Mouse (Mus musculus): ENCODE results near the gene Cldn14. TPM values are rescaled to one million over a fixed set of nuclear protein-coding genes. Genes with fewer than 3 reads are reported as not detected.
"Not testable (repeated sequence)": the region's sequence is repeated elsewhere in the genome, so short reads cannot be mapped to it uniquely, and the experiment has no call there.

Cldn14 gene
- polyA plus RNA-seq, 1 experiment from 2014 or later: not detected

DNA sequence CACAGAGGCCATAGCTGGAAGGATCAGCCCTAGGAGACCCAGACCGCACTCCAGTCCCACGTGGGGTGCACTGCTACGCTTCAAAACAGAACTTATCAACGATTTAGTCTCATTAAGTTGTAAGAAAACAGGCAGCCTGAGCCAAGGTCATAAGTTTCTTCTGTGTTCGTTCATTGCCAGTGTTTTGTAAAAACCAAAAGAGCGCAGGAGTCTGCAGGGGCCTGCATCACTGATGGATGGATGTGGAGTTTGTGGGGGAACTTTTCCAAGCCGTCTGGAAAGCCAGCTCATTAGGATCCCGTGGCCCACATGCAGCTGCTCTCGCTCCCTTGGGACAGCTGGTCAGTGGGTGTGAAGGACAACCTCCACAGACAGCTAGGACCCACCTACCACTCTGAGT is 25.1 kb downstream of the Cldn14 start:
- Histone ChIP-seq H3K36me3 (ENCODE audit: control insufficient read depth, insufficient read depth) (no peaks in the 10 kb centered on the region), H3K4me3 (ENCODE audit: low read length) (no peak overlapping the region), H3K27ac (ENCODE audit: low read length) (no peak overlapping the region), H3K9ac (ENCODE audit: low read length) (no peak overlapping the region), H3K9me3 (replicated peaks; ENCODE audit: control insufficient read depth, low read length) (peaks cover 3% of the 10 kb centered on the region; the same call in 1 of the 2 replicates), H3K4me2 (ENCODE audit: low read depth, low read length) (no peak overlapping the region), H3K4me1 (ENCODE audit: control insufficient read depth, insufficient read depth, low read length) (no peaks in the 10 kb centered on the region), H3K27me3 (ENCODE audit: control insufficient read depth, insufficient read depth, low read length) (no peaks in the 10 kb centered on the region)
- 66% methylated on average over 9 of the region's 9 CpGs for WGBS
- ATAC-seq (replicated peaks; ENCODE audit: extremely low read depth, insufficient read depth, low FRiP score): no peak

DNA sequence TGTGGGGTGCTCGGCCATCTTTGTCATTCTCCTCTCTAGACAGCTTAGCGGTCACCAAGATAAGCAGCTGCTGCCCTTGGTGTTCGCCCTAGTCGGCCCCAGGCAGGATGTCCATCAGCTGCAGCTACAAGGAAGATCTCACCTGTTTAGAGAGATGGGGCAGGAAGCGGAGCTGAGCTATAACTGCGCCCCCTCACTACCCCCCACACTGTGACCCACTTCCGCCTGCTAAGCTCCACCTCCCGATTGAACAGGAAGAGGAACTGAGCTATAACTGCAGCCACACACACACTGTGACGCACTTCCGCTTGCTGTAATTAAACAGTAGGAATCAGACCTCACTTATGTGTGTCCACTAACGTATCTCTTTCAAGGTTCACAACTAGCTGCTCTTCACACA is 26.3 kb downstream of the Cldn14 start:
- Histone ChIP-seq H3K27ac (ENCODE audit: low read length) (no peak overlapping the region), H3K9me3 (replicated peaks; ENCODE audit: control insufficient read depth, low read length) (peaks cover 3% of the 10 kb centered on the region), H3K36me3 (ENCODE audit: control insufficient read depth, insufficient read depth) (no peaks in the 10 kb centered on the region), H3K27me3 (ENCODE audit: control insufficient read depth, insufficient read depth, low read length) (no peaks in the 10 kb centered on the region), H3K4me1 (ENCODE audit: control insufficient read depth, insufficient read depth, low read length) (no peaks in the 10 kb centered on the region), H3K9ac (ENCODE audit: low read length) (no peak overlapping the region), H3K4me2 (ENCODE audit: low read depth, low read length) (no peak overlapping the region), H3K4me3 (ENCODE audit: low read length) (no peak overlapping the region)
- WGBS: 70% methylated on average over 11 of the region's 11 CpGs
- no peak for ATAC-seq (replicated peaks; ENCODE audit: extremely low read depth, insufficient read depth, low FRiP score)

DNA sequence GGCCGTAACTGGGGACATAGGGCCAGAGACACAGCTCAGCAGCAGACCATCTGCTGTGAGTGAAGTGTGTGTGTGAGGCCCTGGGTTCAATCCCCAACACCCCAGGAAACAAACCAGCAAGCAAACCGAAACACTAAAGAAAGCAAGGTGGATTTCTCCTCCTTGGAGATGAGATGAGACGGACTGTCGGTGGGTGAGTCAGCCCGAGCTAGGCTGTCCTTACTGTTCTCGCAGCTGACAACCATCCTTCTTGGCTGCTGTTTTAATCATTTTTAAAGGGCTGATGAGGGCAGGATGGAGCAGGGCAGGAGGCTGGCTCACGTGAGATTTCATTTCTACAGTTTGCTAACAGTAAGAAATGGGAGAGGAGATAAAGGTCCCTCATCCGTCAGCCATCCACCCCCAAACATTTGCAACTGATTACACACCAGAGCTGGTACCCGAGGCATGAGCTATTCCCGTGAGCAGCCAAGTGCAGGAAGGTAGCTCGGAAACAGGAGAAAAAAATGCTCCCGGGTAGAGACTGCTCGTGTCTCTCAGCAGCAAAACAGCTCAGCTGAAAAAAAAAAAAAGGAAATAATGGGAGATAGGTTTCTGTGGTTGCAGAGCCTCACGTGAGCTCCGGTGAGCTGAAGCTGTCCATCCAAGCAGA is 27.3 kb downstream of the Cldn14 start:
- Histone ChIP-seq H3K4me3 (ENCODE audit: low read length) (no peak overlapping the region), H3K27me3 (ENCODE audit: control insufficient read depth, insufficient read depth, low read length) (no peaks in the 10 kb centered on the region), H3K9ac (ENCODE audit: low read length) (no peak overlapping the region), H3K36me3 (ENCODE audit: control insufficient read depth, insufficient read depth) (no peaks in the 10 kb centered on the region), H3K9me3 (replicated peaks; ENCODE audit: control insufficient read depth, low read length) (peaks cover 4% of the 10 kb centered on the region), H3K27ac (ENCODE audit: low read length) (no peak overlapping the region), H3K4me2 (ENCODE audit: low read depth, low read length) (no peak overlapping the region), H3K4me1 (ENCODE audit: control insufficient read depth, insufficient read depth, low read length) (no peaks in the 10 kb centered on the region)
- 55% methylated on average over 15 of the region's 15 CpGs for WGBS
- no peak for ATAC-seq (replicated peaks; ENCODE audit: extremely low read depth, insufficient read depth, low FRiP score)

DNA sequence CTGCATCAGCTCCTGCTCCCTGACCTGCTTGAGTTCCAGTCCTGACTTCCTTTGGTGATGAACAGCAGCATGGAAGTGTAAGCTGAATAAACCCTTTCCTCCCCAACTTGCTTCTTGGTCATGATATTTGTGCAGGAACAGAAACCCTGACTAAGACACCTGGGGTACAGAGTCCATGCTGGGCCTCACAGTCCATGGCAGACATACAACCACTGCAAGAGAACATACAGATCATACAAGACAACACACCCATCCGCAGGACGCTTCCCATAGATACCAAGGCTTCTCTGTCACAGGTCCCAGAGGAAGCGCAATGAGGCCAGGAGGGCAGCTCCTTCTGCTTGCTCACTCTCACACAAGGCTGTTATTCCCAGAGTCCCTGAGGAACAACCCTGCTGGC is 28.3 kb downstream of the Cldn14 start:
- not testable (repeated sequence) for H3K4me1 ChIP-seq (ENCODE audit: control insufficient read depth, insufficient read depth, low read length); H3K4me2 ChIP-seq (ENCODE audit: low read depth, low read length); H3K27ac ChIP-seq (ENCODE audit: low read length); ATAC-seq (replicated peaks; ENCODE audit: extremely low read depth, insufficient read depth, low FRiP score); H3K4me3 ChIP-seq (ENCODE audit: low read length); H3K9ac ChIP-seq (ENCODE audit: low read length); H3K9me3 ChIP-seq (replicated peaks; ENCODE audit: control insufficient read depth, low read length); H3K36me3 ChIP-seq (ENCODE audit: control insufficient read depth, insufficient read depth); H3K27me3 ChIP-seq (ENCODE audit: control insufficient read depth, insufficient read depth, low read length)
- 93% methylated on average over 3 of the region's 3 CpGs for WGBS

DNA sequence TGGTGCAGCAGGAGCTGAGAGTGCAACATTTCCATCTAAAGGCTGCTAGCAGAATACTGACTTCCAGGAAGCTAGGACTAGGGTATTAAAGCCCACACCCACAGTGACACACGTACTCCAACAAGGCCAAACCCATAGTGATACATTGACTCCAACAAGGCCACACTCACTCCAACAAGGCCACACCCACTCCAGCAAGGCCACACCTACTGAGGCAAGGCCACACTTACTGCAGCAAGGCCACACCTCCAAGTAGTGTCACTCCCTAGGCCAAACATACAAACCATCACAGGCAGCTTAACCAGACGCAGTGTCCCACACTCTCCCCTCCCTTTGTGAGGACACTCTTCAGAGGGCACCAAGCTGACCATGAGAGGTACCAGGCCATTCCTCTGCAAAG is 29.3 kb downstream of the Cldn14 start:
- no peak overlapping the region for H3K27ac ChIP-seq (ENCODE audit: low read length)
- ATAC-seq (replicated peaks; ENCODE audit: extremely low read depth, insufficient read depth, low FRiP score): no peak
- H3K4me3 ChIP-seq (ENCODE audit: low read length): no peak overlapping the region
- no peaks in the 10 kb centered on the region for H3K27me3 ChIP-seq (ENCODE audit: control insufficient read depth, insufficient read depth, low read length)
- H3K36me3 ChIP-seq (ENCODE audit: control insufficient read depth, insufficient read depth): no peaks in the 10 kb centered on the region
- no peak overlapping the region for H3K9ac ChIP-seq (ENCODE audit: low read length)
- WGBS: 80% methylated on average over 2 of the region's 2 CpGs
- H3K4me2 ChIP-seq (ENCODE audit: low read depth, low read length): no peak overlapping the region
- H3K4me1 ChIP-seq (ENCODE audit: control insufficient read depth, insufficient read depth, low read length): no peaks in the 10 kb centered on the region
- H3K9me3 ChIP-seq (replicated peaks; ENCODE audit: control insufficient read depth, low read length): peaks cover 3% of the 10 kb centered on the region; the same call in 1 of the 2 replicates

DNA sequence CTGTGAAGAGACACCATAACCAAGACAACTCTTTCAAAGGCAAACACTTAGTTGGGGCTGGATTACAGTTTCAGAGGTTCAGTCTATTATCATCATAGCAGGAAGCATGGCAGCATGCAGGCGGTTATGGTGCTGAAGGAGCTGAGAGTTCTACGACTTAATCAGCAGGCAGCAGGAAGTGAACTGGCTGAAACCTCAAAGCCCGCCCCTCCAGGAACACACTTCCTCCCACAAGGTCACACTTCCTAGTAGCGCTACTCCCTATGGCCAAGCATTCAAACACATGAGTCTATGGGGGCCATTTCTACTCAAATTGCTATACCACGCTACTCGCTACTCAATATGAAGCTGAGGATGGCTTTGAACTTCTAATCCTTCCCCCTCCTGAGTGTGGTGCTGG is 31.1 kb downstream of the Cldn14 start:
- WGBS: 86% methylated on average over 6 of the region's 6 CpGs
- Histone ChIP-seq H3K27ac (ENCODE audit: low read length) (no peak overlapping the region), H3K4me1 (ENCODE audit: control insufficient read depth, insufficient read depth, low read length) (no peaks in the 10 kb centered on the region; the same call in 1 of the 2 replicates), H3K9me3 (replicated peaks; ENCODE audit: control insufficient read depth, low read length) (peaks cover 3% of the 10 kb centered on the region; the same call in 1 of the 2 replicates), H3K9ac (ENCODE audit: low read length) (no peak overlapping the region), H3K36me3 (ENCODE audit: control insufficient read depth, insufficient read depth) (no peaks in the 10 kb centered on the region), H3K4me2 (ENCODE audit: low read depth, low read length) (no peak overlapping the region), H3K27me3 (ENCODE audit: control insufficient read depth, insufficient read depth, low read length) (no peaks in the 10 kb centered on the region), H3K4me3 (ENCODE audit: low read length) (no peak overlapping the region)
- ATAC-seq (replicated peaks; ENCODE audit: extremely low read depth, insufficient read depth, low FRiP score): no peak

DNA sequence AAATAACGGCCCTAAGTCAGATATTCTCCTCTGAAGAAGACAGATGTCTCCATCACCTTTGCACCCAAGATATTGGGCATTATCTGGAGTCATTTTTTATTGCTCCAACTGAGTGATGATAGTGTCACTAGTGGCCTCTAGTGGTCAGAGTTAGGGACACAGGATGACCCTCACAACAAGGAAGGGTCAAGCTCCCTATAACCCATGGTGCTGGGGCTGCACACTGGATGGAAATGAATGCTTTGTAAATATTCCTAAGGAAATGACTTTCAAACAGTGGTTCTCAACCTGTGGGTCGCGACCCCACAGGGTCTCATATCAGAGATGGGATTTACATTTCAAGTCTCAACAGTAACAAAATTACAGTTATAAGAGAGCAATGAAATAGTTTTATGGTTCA is 31.7 kb downstream of the Cldn14 start:
- WGBS: 47% methylated on average over 3 of the region's 3 CpGs
- Histone ChIP-seq H3K4me3 (ENCODE audit: low read length) (no peak overlapping the region), H3K36me3 (ENCODE audit: control insufficient read depth, insufficient read depth) (no peaks in the 10 kb centered on the region), H3K27ac (ENCODE audit: low read length) (no peak overlapping the region), H3K4me1 (ENCODE audit: control insufficient read depth, insufficient read depth, low read length) (no peaks in the 10 kb centered on the region; the same call in 1 of the 2 replicates), H3K9me3 (replicated peaks; ENCODE audit: control insufficient read depth, low read length) (peaks cover 3% of the 10 kb centered on the region; the same call in 1 of the 2 replicates), H3K4me2 (ENCODE audit: low read depth, low read length) (no peak overlapping the region), H3K9ac (ENCODE audit: low read length) (no peak overlapping the region), H3K27me3 (ENCODE audit: control insufficient read depth, insufficient read depth, low read length) (no peaks in the 10 kb centered on the region)
- ATAC-seq (replicated peaks; ENCODE audit: extremely low read depth, insufficient read depth, low FRiP score): no peak

DNA sequence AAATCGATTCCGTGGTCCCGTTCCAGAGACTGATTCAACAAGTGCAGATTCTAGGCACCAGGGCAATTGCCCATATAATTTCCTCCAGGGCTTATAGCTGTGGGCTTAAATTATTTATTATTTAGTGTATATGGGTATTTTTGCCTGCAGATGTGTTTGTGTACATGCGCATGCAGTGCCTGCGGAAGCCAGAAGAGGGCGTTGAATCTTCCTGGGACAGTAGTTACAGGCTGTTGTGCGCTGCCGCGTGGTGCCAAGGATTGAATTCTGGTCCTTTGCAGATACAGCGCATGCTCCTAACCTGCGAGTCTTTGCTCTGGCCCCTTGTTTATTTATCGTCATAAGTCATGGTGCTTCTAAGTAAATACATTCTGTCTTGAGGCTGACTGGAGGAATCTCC is 33.2 kb downstream of the Cldn14 start:
- Histone ChIP-seq H3K27ac (ENCODE audit: low read length) (no peak overlapping the region), H3K9me3 (replicated peaks; ENCODE audit: control insufficient read depth, low read length) (peaks cover 3% of the 10 kb centered on the region; the same call in 1 of the 2 replicates), H3K4me1 (ENCODE audit: control insufficient read depth, insufficient read depth, low read length) (no peaks in the 10 kb centered on the region; the same call in 1 of the 2 replicates), H3K9ac (ENCODE audit: low read length) (no peak overlapping the region), H3K36me3 (ENCODE audit: control insufficient read depth, insufficient read depth) (no peaks in the 10 kb centered on the region), H3K27me3 (ENCODE audit: control insufficient read depth, insufficient read depth, low read length) (no peaks in the 10 kb centered on the region), H3K4me3 (ENCODE audit: low read length) (no peak overlapping the region), H3K4me2 (ENCODE audit: low read depth, low read length) (no peak overlapping the region)
- 74% methylated on average over 12 of the region's 12 CpGs for WGBS
- ATAC-seq (replicated peaks; ENCODE audit: extremely low read depth, insufficient read depth, low FRiP score): no peak

DNA sequence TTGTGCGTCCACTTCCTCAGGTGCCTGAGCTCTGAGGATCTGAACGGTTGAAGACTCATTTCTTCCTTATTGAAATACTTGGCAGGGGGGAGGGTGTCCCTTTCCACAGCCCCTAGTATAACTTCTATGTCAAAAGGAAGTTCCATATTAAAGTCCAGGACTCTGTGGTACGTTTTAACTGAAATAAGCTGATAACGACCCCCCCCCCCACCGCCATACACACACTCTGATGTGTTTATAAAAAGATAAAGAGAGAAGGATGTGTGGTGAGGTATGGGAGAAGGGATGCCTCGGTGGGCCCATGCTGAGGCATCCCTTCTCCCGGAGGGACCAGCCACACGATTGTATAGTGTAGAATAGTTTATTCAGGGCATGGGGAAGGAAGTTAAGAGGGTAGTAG is 34.4 kb downstream of the Cldn14 start:
- H3K27ac ChIP-seq (ENCODE audit: low read length): no peak overlapping the region
- no peak overlapping the region for H3K4me3 ChIP-seq (ENCODE audit: low read length)
- no peak overlapping the region for H3K4me2 ChIP-seq (ENCODE audit: low read depth, low read length)
- no peaks in the 10 kb centered on the region for H3K27me3 ChIP-seq (ENCODE audit: control insufficient read depth, insufficient read depth, low read length)
- H3K9ac ChIP-seq (ENCODE audit: low read length): no peak overlapping the region
- 50% methylated on average over 8 of the region's 8 CpGs for WGBS
- H3K36me3 ChIP-seq (ENCODE audit: control insufficient read depth, insufficient read depth): no peaks in the 10 kb centered on the region
- ATAC-seq (replicated peaks; ENCODE audit: extremely low read depth, insufficient read depth, low FRiP score): no peak
- H3K9me3 ChIP-seq (replicated peaks; ENCODE audit: control insufficient read depth, low read length): peaks cover 3% of the 10 kb centered on the region; the same call in 1 of the 2 replicates
- no peaks in the 10 kb centered on the region; the same call in 1 of the 2 replicates for H3K4me1 ChIP-seq (ENCODE audit: control insufficient read depth, insufficient read depth, low read length)

Data from heart, embryonic 16.5 days (tissue).